Comparison of ENCODE assay signal across 8 mouse cellular contexts in genomic region chr11:6005374-6006043, GRCm38 (mm10). TPM values are rescaled to one million over a fixed set of nuclear protein-coding genes. Genes with fewer than 3 reads are reported as not detected.
A peak's percentile ranks its signal among the peaks of the same experiment; 100 is the strongest.
DNase-seq lines count a peak whose midpoint lies in the region; ATAC-seq and TF ChIP-seq lines count a peak whose summit lies in the region.
"Not testable (repeated sequence)": the region's sequence is repeated elsewhere in the genome, so short reads cannot be mapped to it uniquely, and the experiment has no call there.
"Had no signal": no experiment of that assay in that cellular context is flagged by ENCODE, and none has a peak within 500 bp of the region (broad histone marks: within the 10 kb centered on the region; RNA-seq: fewer than 3 reads in every experiment).

No protein-coding gene starts in this region.

- H3K4me3 ChIP-seq in liver, adult 2 months (ENCODE audit: insufficient read depth, low read depth, low read length); lung, embryonic 15.5 days; olfactory bulb, adult 2 months (ENCODE audit: insufficient read depth, low read depth, low read length); thymus, adult 2 months (ENCODE audit: control insufficient read depth, insufficient read depth, low read length): not testable (repeated sequence)

- TF ChIP-seq CTCF in liver, adult 2 months (IDR thresholded peaks at IDR 0.05; ENCODE audit: low read depth, low read length); olfactory bulb, adult 2 months (IDR thresholded peaks at IDR 0.05; ENCODE audit: insufficient read depth, low read depth, low read length); thymus, adult 2 months (IDR thresholded peaks at IDR 0.05; ENCODE audit: borderline replicate concordance, control insufficient read depth, extremely low read depth, insufficient read depth, low read length, poor library complexity): not testable (repeated sequence)

- not testable (repeated sequence) for H3K9me3 ChIP-seq in lung, embryonic 15.5 days

- not testable (repeated sequence) for H3K4me2 ChIP-seq in lung, embryonic 15.5 days

- H3K27me3 ChIP-seq in liver, adult 2 months (ENCODE audit: control insufficient read depth, insufficient read depth, low read length); lung, embryonic 15.5 days; thymus, adult 2 months (ENCODE audit: control insufficient read depth, insufficient read depth, low read length): not testable (repeated sequence)

- peaks cover 26% of the 10 kb centered on the region for H3K4me1 ChIP-seq in liver, adult 2 months (ENCODE audit: control insufficient read depth, insufficient read depth, low read length)
- H3K4me1 ChIP-seq in lung, embryonic 15.5 days: peaks cover 43% of the 10 kb centered on the region
- H3K4me1 ChIP-seq in olfactory bulb, adult 2 months (ENCODE audit: control insufficient read depth, insufficient read depth, low read length): peaks cover 41% of the 10 kb centered on the region
- peaks cover 48% of the 10 kb centered on the region for H3K4me1 ChIP-seq in thymus, adult 2 months (replicated peaks; ENCODE audit: control insufficient read depth, insufficient read depth, low read length)

- H3K79me2 ChIP-seq in liver, adult 2 months (ENCODE audit: control insufficient read depth, insufficient read depth, low read length): not testable (repeated sequence)

- 15% methylated on average over 1 of the region's 4 CpGs for WGBS in liver, adult 2 months
- WGBS in lung, embryonic 15.5 days: 4% methylated on average over 1 of the region's 4 CpGs
- 39% methylated on average over 1 of the region's 4 CpGs for WGBS in olfactory bulb, adult 2 months
- 3% methylated on average over 1 of the region's 4 CpGs for WGBS in thymus, adult 2 months

- not testable (repeated sequence) for H3K36me3 ChIP-seq in liver, adult 2 months (ENCODE audit: control insufficient read depth, insufficient read depth, low read length); lung, embryonic 15.5 days; thymus, adult 2 months (ENCODE audit: control insufficient read depth, insufficient read depth, low read length)

- DNase-seq in kidney, adult 18-20 months: peak; percentile 18
- DNase-seq in liver, adult 2 months (ENCODE audit: extremely low read depth, low read depth, low spot score): peak; percentile 42
- DNase-seq in thymus, adult 2 months: not testable (repeated sequence)

- not testable (repeated sequence) for H3K9ac ChIP-seq in liver, adult 2 months (ENCODE audit: low read depth, low read length); lung, embryonic 15.5 days

- TF ChIP-seq POLR2A in liver, adult 2 months (IDR thresholded peaks at IDR 0.05; ENCODE audit: extremely low read depth, insufficient read depth, low read length); olfactory bulb, adult 2 months (IDR thresholded peaks at IDR 0.05; ENCODE audit: insufficient read depth, low read depth, low read length); thymus, adult 2 months (IDR thresholded peaks at IDR 0.05; ENCODE audit: control insufficient read depth, extremely low read depth, insufficient read depth, low read length, poor library complexity): not testable (repeated sequence)

- H3K27ac ChIP-seq in liver, adult 2 months (replicated peaks; ENCODE audit: insufficient read depth, low read depth, low read length): peak overlapping the region; percentile 77
- H3K27ac ChIP-seq in lung, embryonic 15.5 days: peak overlapping the region; percentile 59; the same call in 1 of the 2 replicates
- H3K27ac ChIP-seq in olfactory bulb, adult 2 months (ENCODE audit: insufficient read depth, low read depth, low read length): peak overlapping the region; percentile 64; the same call in 1 of the 2 replicates
- 0 out of 2 replicates have a peak overlapping the region, but pooled peaks have one; percentile 17 for H3K27ac ChIP-seq in thymus, adult 2 months (ENCODE audit: control insufficient read depth, insufficient read depth, low read length)

- peak; percentile 29 for ATAC-seq in activated CD4-positive, CD25-positive, alpha-beta regulatory T cell, adult 4 months
- peak; percentile 65 for ATAC-seq in granulocyte monocyte progenitor cell, adult 5-6 weeks (replicated peaks; ENCODE audit: poor library complexity, severe bottlenecking)
- not testable (repeated sequence) for ATAC-seq in lung, embryonic 15.5 days (ENCODE audit: borderline replicate concordance, extremely low read depth, low FRiP score, low TSS enrichment)

RNA-seq across cellular contexts. Expression of gene Ykt6, which starts 50.0 kb away (rescaled TPM):
- polyA plus RNA-seq in activated CD4-positive, CD25-positive, alpha-beta regulatory T cell, adult 4 months (2017; shearing (Covaris generic)): 10 to 100 TPM; 25.6 to 26.7 TPM
- 47.8 and 48.4 TPM in 2 replicates for total RNA-seq in granulocyte monocyte progenitor cell, adult 5-6 weeks (2014; fragmentation: Nextera tagmentation)
- 44.1 and 45.2 TPM in 2 replicates for total RNA-seq in granulocyte monocyte progenitor cell, adult 5-6 weeks (2017)
- 41.6 and 41.8 TPM in 2 replicates for total RNA-seq in liver, adult 2 months (2014; rRNA removed)
- 37.4 and 39.9 TPM in 2 replicates for polyA plus RNA-seq in liver, adult 2 months (2012; rRNA removed)
- 58.6 and 61.4 TPM in 2 replicates for polyA plus RNA-seq in lung, embryonic 15.5 days (2015; fragmentation: Nextera tagmentation; extraction: Ambion mirVana)
- not detected in 2 replicates for polyA plus RNA-seq in olfactory bulb, adult 2 months (2012; ENCODE audit: insufficient read depth, insufficient read length, low replicate concordance, missing spikeins)
- 85.8 and 101 TPM in 2 replicates for polyA plus RNA-seq in thymus, adult 2 months (2012; rRNA removed)

RNA-seq across cellular contexts. Expression of gene Gck, which starts 55.6 kb away (rescaled TPM):
- polyA plus RNA-seq in activated CD4-positive, CD25-positive, alpha-beta regulatory T cell, adult 4 months (2017; shearing (Covaris generic)): not detected
- not detected in 2 replicates for total RNA-seq in granulocyte monocyte progenitor cell, adult 5-6 weeks (2014; fragmentation: Nextera tagmentation)
- total RNA-seq in granulocyte monocyte progenitor cell, adult 5-6 weeks (2017): not detected in 2 replicates
- 69.5 and 94.4 TPM in 2 replicates for total RNA-seq in liver, adult 2 months (2014; rRNA removed)
- polyA plus RNA-seq in liver, adult 2 months (2012; rRNA removed): 112 and 155 TPM in 2 replicates
- 1.7 and 1.9 TPM in 2 replicates for polyA plus RNA-seq in lung, embryonic 15.5 days (2015; fragmentation: Nextera tagmentation; extraction: Ambion mirVana)
- not detected in 2 replicates for polyA plus RNA-seq in olfactory bulb, adult 2 months (2012; ENCODE audit: insufficient read depth, insufficient read length, low replicate concordance, missing spikeins)
- 0.58 and 0.68 TPM in 2 replicates for polyA plus RNA-seq in thymus, adult 2 months (2012; rRNA removed)
- polyA plus RNA-seq: C2C12 had no signal

Comparison
In these comparisons a context has a peak if more than half of its experiments do, and no peak if none do; other contexts are left out.
1. H3K27ac ChIP-seq: peak in every context shown above with its lines; median percentile 77 in liver, adult 2 months; 64 in olfactory bulb, adult 2 months; 59 in lung, embryonic 15.5 days; 17 in thymus, adult 2 months.
2. RNA of gene Ykt6, which starts 50.0 kb away (polyA plus RNA-seq): 85.8 to 101 TPM in thymus, adult 2 months, 58.6 to 61.4 TPM in lung, embryonic 15.5 days, 37.4 to 39.9 TPM in liver, adult 2 months and 25.6 to 26.7 TPM in activated CD4-positive, CD25-positive, alpha-beta regulatory T cell, adult 4 months; not detected in olfactory bulb, adult 2 months; every median in the first group is over 10 times any median in the second.
3. RNA of gene Gck, which starts 55.6 kb away (polyA plus RNA-seq): 112 to 155 TPM in liver, adult 2 months; 1.7 to 1.9 TPM in lung, embryonic 15.5 days, 0.58 to 0.68 TPM in thymus, adult 2 months, not detected in activated CD4-positive, CD25-positive, alpha-beta regulatory T cell, adult 4 months and not detected in olfactory bulb, adult 2 months; every median in the first group is over 10 times any median in the second.